ENCODE assay signal across 11 mouse cellular contexts in genomic region chr17:26974547-26974946, GRCm38 (mm10). TPM values are rescaled to one million over a fixed set of nuclear protein-coding genes. Genes with fewer than 3 reads are reported as not detected.
DNase-seq lines count a peak whose midpoint lies in the region; ATAC-seq and TF ChIP-seq lines count a peak whose summit lies in the region.
"Had no signal": no experiment of that assay in that cellular context is flagged by ENCODE, and none has a peak within 500 bp of the region (broad histone marks: within the 10 kb centered on the region; RNA-seq: fewer than 3 reads in every experiment).

No protein-coding gene starts in this region.

- peaks cover 48% of the 10 kb centered on the region for H3K4me1 ChIP-seq in kidney, embryonic 15.5 days
- H3K4me1 ChIP-seq in bone marrow macrophage, adult 2 months (ENCODE audit: control insufficient read depth, insufficient read depth, low read length), result peaks cover 16% of the 10 kb centered on the region
- peaks cover 50% of the 10 kb centered on the region for H3K4me1 ChIP-seq in forebrain, embryonic 13.5 days
- peaks cover 61% of the 10 kb centered on the region for H3K4me1 ChIP-seq in liver, embryonic 13.5 days (replicated peaks)

- H3K27ac ChIP-seq in kidney, embryonic 15.5 days, result no peak overlapping the region
- H3K27ac ChIP-seq in bone marrow macrophage, adult 2 months (ENCODE audit: insufficient read depth, low read depth, low read length), result no peak overlapping the region
- H3K27ac ChIP-seq in forebrain, embryonic 13.5 days, result no peak overlapping the region
- H3K27ac ChIP-seq in liver, embryonic 13.5 days, result 0 out of 2 replicates have a peak overlapping the region, but pooled peaks have one; percentile 3

- H3K4me3 ChIP-seq in kidney, embryonic 15.5 days (replicated peaks), result peak overlapping the region; percentile 81; the same call in 1 of the 2 replicates
- H3K4me3 ChIP-seq in bone marrow macrophage, adult 2 months (ENCODE audit: insufficient read depth, low read length), result peak overlapping the region; percentile 76
- peak overlapping the region; percentile 85; the same call in 1 of the 2 replicates for H3K4me3 ChIP-seq in forebrain, embryonic 13.5 days
- peak overlapping the region; percentile 86 for H3K4me3 ChIP-seq in liver, embryonic 13.5 days (replicated peaks)

- no peak for TF ChIP-seq CTCF in bone marrow macrophage, adult 2 months (IDR thresholded peaks at IDR 0.05; ENCODE audit: low read depth, low read length)

- ATAC-seq in kidney, embryonic 15.5 days (replicated peaks; ENCODE audit: low FRiP score), result no peak
- no peak for ATAC-seq in forebrain, embryonic 13.5 days
- ATAC-seq in liver, embryonic 13.5 days (ENCODE audit: low read depth), result no peak
- ATAC-seq in activated CD4-positive, CD25-positive, alpha-beta regulatory T cell, adult 4 months, result no peak

- no peak for TF ChIP-seq POLR2A in bone marrow macrophage, adult 2 months (IDR thresholded peaks at IDR 0.05; ENCODE audit: borderline replicate concordance, low read depth, low read length)

- DNase-seq in kidney, postnatal 36 days, result no peak
- DNase-seq in liver, embryonic 13.5 days, result no peak
- DNase-seq in adrenal gland, postnatal 10 days, result no peak
- DNase-seq in layer of hippocampus, postnatal 25 days (ENCODE audit: extremely low spot score in 1 of 2, low spot score in 1 of 2), result no peak
- DNase-seq: kidney, postnatal 25 days; lung, adult 2 months; right cerebral cortex, postnatal 4 days had no signal

- H3K9ac ChIP-seq in kidney, embryonic 15.5 days, result 0 out of 2 replicates have a peak overlapping the region, but pooled peaks have one; percentile 85
- H3K9ac ChIP-seq in forebrain, embryonic 13.5 days, result no peak overlapping the region
- 0 out of 2 replicates have a peak overlapping the region, but pooled peaks have one; percentile 84 for H3K9ac ChIP-seq in liver, embryonic 13.5 days

- H3K4me2 ChIP-seq in kidney, embryonic 15.5 days, result peak overlapping the region; percentile 95
- H3K4me2 ChIP-seq in forebrain, embryonic 13.5 days, result peak overlapping the region; percentile 98
- peak overlapping the region; percentile 95 for H3K4me2 ChIP-seq in liver, embryonic 13.5 days

- no peaks in the 10 kb centered on the region for H3K9me3 ChIP-seq in kidney, embryonic 15.5 days (replicated peaks)
- H3K9me3 ChIP-seq in forebrain, embryonic 13.5 days (replicated peaks), result no peaks in the 10 kb centered on the region
- no peaks in the 10 kb centered on the region for H3K9me3 ChIP-seq in liver, embryonic 13.5 days (replicated peaks)

- H3K36me3 ChIP-seq in kidney, embryonic 15.5 days, result peaks cover 58% of the 10 kb centered on the region
- peaks cover 66% of the 10 kb centered on the region for H3K36me3 ChIP-seq in forebrain, embryonic 13.5 days (ENCODE audit: poor library complexity, severe bottlenecking)
- peaks cover 50% of the 10 kb centered on the region for H3K36me3 ChIP-seq in liver, embryonic 13.5 days

- WGBS in kidney, embryonic 15.5 days, result 91% methylated on average over 15 of the region's 15 CpGs
- 95% methylated on average over 15 of the region's 15 CpGs for WGBS in forebrain, embryonic 13.5 days
- WGBS in liver, embryonic 13.5 days (ENCODE audit: insufficient replicate concordance), result 84% methylated on average over 15 of the region's 15 CpGs

- no peaks in the 10 kb centered on the region for H3K27me3 ChIP-seq in kidney, embryonic 15.5 days
- H3K27me3 ChIP-seq in forebrain, embryonic 13.5 days, result no peaks in the 10 kb centered on the region
- no peaks in the 10 kb centered on the region for H3K27me3 ChIP-seq in liver, embryonic 13.5 days

RNA-seq across cellular contexts. Expression of gene Zbtb9, which starts 1.6 kb away (rescaled TPM):
- polyA plus RNA-seq in kidney, embryonic 15.5 days (2015; fragmentation: Nextera tagmentation; extraction: Ambion mirVana), result 18.4 and 20.0 TPM in 2 replicates
- 10.4 TPM in 2 replicates for polyA plus RNA-seq in bone marrow macrophage, adult 2 months (2012; ENCODE audit: insufficient read depth, insufficient read length, missing spikeins)
- polyA plus RNA-seq in forebrain, embryonic 13.5 days (2015; fragmentation: Nextera tagmentation; extraction: Ambion mirVana), result 17.4 and 17.7 TPM in 2 replicates
- 6.3 and 7.0 TPM in 2 replicates for polyA plus RNA-seq in liver, embryonic 13.5 days (2015; fragmentation: Nextera tagmentation; extraction: Ambion mirVana)
- polyA plus RNA-seq in activated CD4-positive, CD25-positive, alpha-beta regulatory T cell, adult 4 months (2017; shearing (Covaris generic)), result 1 to 10 TPM; 8.6 to 9.8 TPM
- total RNA-seq in adrenal gland, postnatal 10 days (2021), result 1 to 10 TPM; 5.2 to 7.4 TPM
- 10 to 100 TPM; 14.8 to 16.2 TPM for total RNA-seq in layer of hippocampus, postnatal 25 days (2021)

RNA-seq across cellular contexts. Expression of gene Syngap1, which starts 33.5 kb away (rescaled TPM):
- polyA plus RNA-seq in kidney, embryonic 15.5 days (2015; fragmentation: Nextera tagmentation; extraction: Ambion mirVana), result 1.9 and 2.0 TPM in 2 replicates
- polyA plus RNA-seq in bone marrow macrophage, adult 2 months (2012; ENCODE audit: insufficient read depth, insufficient read length, missing spikeins), result 2.4 and 3.5 TPM in 2 replicates
- 5.9 TPM in 2 replicates for polyA plus RNA-seq in forebrain, embryonic 13.5 days (2015; fragmentation: Nextera tagmentation; extraction: Ambion mirVana)
- polyA plus RNA-seq in liver, embryonic 13.5 days (2015; fragmentation: Nextera tagmentation; extraction: Ambion mirVana), result 0.25 and 0.44 TPM in 2 replicates
- polyA plus RNA-seq in activated CD4-positive, CD25-positive, alpha-beta regulatory T cell, adult 4 months (2017; shearing (Covaris generic)), result not detected
- 10 to 100 TPM; 15.7 to 21.6 TPM for total RNA-seq in adrenal gland, postnatal 10 days (2021)
- 100 to 1,000 TPM; 399 to 523 TPM for total RNA-seq in layer of hippocampus, postnatal 25 days (2021)

RNA-seq across cellular contexts. Expression of gene Cuta, which starts 35.2 kb away (rescaled TPM):
- polyA plus RNA-seq in kidney, embryonic 15.5 days (2015; fragmentation: Nextera tagmentation; extraction: Ambion mirVana), result 192 and 203 TPM in 2 replicates
- polyA plus RNA-seq in bone marrow macrophage, adult 2 months (2012; ENCODE audit: insufficient read depth, insufficient read length, missing spikeins), result 120 and 134 TPM in 2 replicates
- polyA plus RNA-seq in forebrain, embryonic 13.5 days (2015; fragmentation: Nextera tagmentation; extraction: Ambion mirVana), result 171 and 172 TPM in 2 replicates
- polyA plus RNA-seq in liver, embryonic 13.5 days (2015; fragmentation: Nextera tagmentation; extraction: Ambion mirVana), result 111 and 118 TPM in 2 replicates
- 100 to 1,000 TPM; 147 to 198 TPM for polyA plus RNA-seq in activated CD4-positive, CD25-positive, alpha-beta regulatory T cell, adult 4 months (2017; shearing (Covaris generic))
- total RNA-seq in adrenal gland, postnatal 10 days (2021), result 100 to 1,000 TPM; 119 to 134 TPM
- total RNA-seq in layer of hippocampus, postnatal 25 days (2021), result 100 to 1,000 TPM; 100 to 113 TPM

RNA-seq across cellular contexts. Expression of gene Phf1, which starts 41.7 kb away (rescaled TPM):
- polyA plus RNA-seq in kidney, embryonic 15.5 days (2015; fragmentation: Nextera tagmentation; extraction: Ambion mirVana), result 7.0 and 8.7 TPM in 2 replicates
- 32.1 and 34.3 TPM in 2 replicates for polyA plus RNA-seq in bone marrow macrophage, adult 2 months (2012; ENCODE audit: insufficient read depth, insufficient read length, missing spikeins)
- polyA plus RNA-seq in forebrain, embryonic 13.5 days (2015; fragmentation: Nextera tagmentation; extraction: Ambion mirVana), result 8.8 and 9.5 TPM in 2 replicates
- polyA plus RNA-seq in liver, embryonic 13.5 days (2015; fragmentation: Nextera tagmentation; extraction: Ambion mirVana), result 1.4 and 1.6 TPM in 2 replicates
- polyA plus RNA-seq in activated CD4-positive, CD25-positive, alpha-beta regulatory T cell, adult 4 months (2017; shearing (Covaris generic)), result 10 to 100 TPM; 10.4 to 13.5 TPM
- total RNA-seq in adrenal gland, postnatal 10 days (2021), result 10 to 100 TPM; 20.6 to 23.3 TPM
- 10 to 100 TPM; 27.0 to 29.4 TPM for total RNA-seq in layer of hippocampus, postnatal 25 days (2021)

RNA-seq across cellular contexts. Expression of gene Bak1, which starts 54.3 kb away (rescaled TPM):
- polyA plus RNA-seq in kidney, embryonic 15.5 days (2015; fragmentation: Nextera tagmentation; extraction: Ambion mirVana), result 7.1 and 8.5 TPM in 2 replicates
- polyA plus RNA-seq in bone marrow macrophage, adult 2 months (2012; ENCODE audit: insufficient read depth, insufficient read length, missing spikeins), result 60.8 and 83.0 TPM in 2 replicates
- polyA plus RNA-seq in forebrain, embryonic 13.5 days (2015; fragmentation: Nextera tagmentation; extraction: Ambion mirVana), result 1.9 and 2.6 TPM in 2 replicates
- 2.4 and 3.0 TPM in 2 replicates for polyA plus RNA-seq in liver, embryonic 13.5 days (2015; fragmentation: Nextera tagmentation; extraction: Ambion mirVana)
- polyA plus RNA-seq in activated CD4-positive, CD25-positive, alpha-beta regulatory T cell, adult 4 months (2017; shearing (Covaris generic)), result 10 to 100 TPM in 1 of 2 experiments, 1 to 10 TPM in 1; 9.8 to 17.6 TPM
- 10 to 100 TPM; 35.4 to 42.4 TPM for total RNA-seq in adrenal gland, postnatal 10 days (2021)
- total RNA-seq in layer of hippocampus, postnatal 25 days (2021), result 10 to 100 TPM; 15.4 to 16.3 TPM
